10 mouse cellular contexts compared by ENCODE assay signal in genomic region chr16:23135421-23136149, GRCm38 (mm10). TPM values are rescaled to one million over a fixed set of nuclear protein-coding genes. Genes with fewer than 3 reads are reported as not detected.
DNase-seq lines count a peak whose midpoint lies in the region; ATAC-seq lines count a peak whose summit lies in the region.
"Had no signal": no experiment of that assay in that cellular context is flagged by ENCODE, and none has a peak within 500 bp of the region (broad histone marks: within the 10 kb centered on the region; RNA-seq: fewer than 3 reads in every experiment).

No protein-coding gene starts in this region.

- 23% methylated on average over 11 of the region's 11 CpGs for WGBS in kidney, embryonic 14.5 days
- WGBS in lung, embryonic 15.5 days: 20% methylated on average over 11 of the region's 11 CpGs

- no peaks in the 10 kb centered on the region for H3K9me3 ChIP-seq in kidney, embryonic 14.5 days (ENCODE audit: control insufficient read depth, low read length)
- H3K9me3 ChIP-seq in lung, embryonic 15.5 days: no peaks in the 10 kb centered on the region
- H3K9me3 ChIP-seq: embryonic facial prominence, embryonic 15.5 days; midbrain, embryonic 12.5 days had no signal

- H3K27me3 ChIP-seq in kidney, embryonic 14.5 days (ENCODE audit: control insufficient read depth, insufficient read depth, low read length): no peaks in the 10 kb centered on the region
- no peaks in the 10 kb centered on the region for H3K27me3 ChIP-seq in lung, embryonic 15.5 days
- H3K27me3 ChIP-seq: embryonic facial prominence, embryonic 15.5 days; midbrain, embryonic 12.5 days had no signal

- H3K4me3 ChIP-seq in kidney, embryonic 14.5 days (ENCODE audit: low read length): no peak overlapping the region
- H3K4me3 ChIP-seq in lung, embryonic 15.5 days: no peak overlapping the region
- H3K4me3 ChIP-seq: embryonic facial prominence, embryonic 15.5 days; midbrain, embryonic 12.5 days had no signal

- H3K36me3 ChIP-seq in kidney, embryonic 14.5 days (ENCODE audit: control insufficient read depth, insufficient read depth, low read length): no peaks in the 10 kb centered on the region
- H3K36me3 ChIP-seq in lung, embryonic 15.5 days: no peaks in the 10 kb centered on the region
- H3K36me3 ChIP-seq: embryonic facial prominence, embryonic 15.5 days; midbrain, embryonic 12.5 days had no signal

- DNase-seq in kidney, adult 11 months: no peak
- DNase-seq in ES-CJ7 (ENCODE audit: low read depth, low spot score): peak; percentile 55
- peak; percentile 36 for DNase-seq in yolk sac, embryonic 10.5 days (ENCODE audit: low spot score)
- no peak for DNase-seq in adrenal gland, adult 2 months
- no peak for DNase-seq in left cerebral cortex, adult 11 months (ENCODE audit: low spot score)

- H3K4me2 ChIP-seq in kidney, embryonic 14.5 days (replicated peaks; ENCODE audit: low read depth, low read length): no peak overlapping the region
- 0 out of 2 replicates have a peak overlapping the region, but pooled peaks have one; percentile 18 for H3K4me2 ChIP-seq in lung, embryonic 15.5 days
- H3K4me2 ChIP-seq: embryonic facial prominence, embryonic 15.5 days; midbrain, embryonic 12.5 days had no signal

- 0 out of 2 replicates have a peak, but pooled peaks have one; percentile 43 for ATAC-seq in kidney, embryonic 14.5 days (ENCODE audit: low FRiP score, low TSS enrichment)
- ATAC-seq in common myeloid progenitor, adult 5-6 weeks (replicated peaks; ENCODE audit: low read depth, poor library complexity, severe bottlenecking): peak; percentile 61
- ATAC-seq in lung, embryonic 15.5 days (ENCODE audit: borderline replicate concordance, extremely low read depth, low FRiP score, low TSS enrichment): no peak

- H3K27ac ChIP-seq in kidney, embryonic 14.5 days (ENCODE audit: low read depth, low read length): no peak overlapping the region
- H3K27ac ChIP-seq in lung, embryonic 15.5 days: no peak overlapping the region
- H3K27ac ChIP-seq: embryonic facial prominence, embryonic 15.5 days; midbrain, embryonic 12.5 days had no signal

- H3K4me1 ChIP-seq in kidney, embryonic 14.5 days (ENCODE audit: control insufficient read depth, insufficient read depth, low read length): no peaks in the 10 kb centered on the region
- H3K4me1 ChIP-seq in lung, embryonic 15.5 days: no peaks in the 10 kb centered on the region
- H3K4me1 ChIP-seq: embryonic facial prominence, embryonic 15.5 days; midbrain, embryonic 12.5 days had no signal

- H3K9ac ChIP-seq in kidney, embryonic 14.5 days (ENCODE audit: low read depth, low read length): no peak overlapping the region
- no peak overlapping the region; the same call in 1 of the 2 replicates for H3K9ac ChIP-seq in lung, embryonic 15.5 days
- H3K9ac ChIP-seq: embryonic facial prominence, embryonic 15.5 days; midbrain, embryonic 12.5 days had no signal

RNA-seq across cellular contexts. Expression of gene Rfc4, which starts 8.0 kb away (rescaled TPM):
- polyA plus RNA-seq in kidney, embryonic 14.5 days (2014; fragmentation: Nextera tagmentation; extraction: Ambion mirVana): 146 and 188 TPM in 2 replicates
- 67.1 and 71.7 TPM in 2 replicates for total RNA-seq in common myeloid progenitor, adult 5-6 weeks (2017)
- polyA plus RNA-seq in lung, embryonic 15.5 days (2015; fragmentation: Nextera tagmentation; extraction: Ambion mirVana): 135 and 138 TPM in 2 replicates
- total RNA-seq in adrenal gland, adult 2 months (2021): 1 to 10 TPM; 3.4 to 7.8 TPM
- not detected in 2 replicates for polyA plus RNA-seq in adrenal gland, adult 2 months (2012; rRNA removed)

RNA-seq across cellular contexts. Expression of gene Adipoq, which starts 10.8 kb away (rescaled TPM):
- polyA plus RNA-seq in kidney, embryonic 14.5 days (2014; fragmentation: Nextera tagmentation; extraction: Ambion mirVana): not detected in 2 replicates
- not detected in 2 replicates for total RNA-seq in common myeloid progenitor, adult 5-6 weeks (2017)
- polyA plus RNA-seq in lung, embryonic 15.5 days (2015; fragmentation: Nextera tagmentation; extraction: Ambion mirVana): 0.19 TPM in 1 of 2 replicates, not detected in the other
- total RNA-seq in adrenal gland, adult 2 months (2021): 100 to 1,000 TPM; 337 to 708 TPM
- 138 and 239 TPM in 2 replicates for polyA plus RNA-seq in adrenal gland, adult 2 months (2012; rRNA removed)
- polyA plus RNA-seq: midbrain, embryonic 12.5 days had no signal

RNA-seq across cellular contexts. Expression of gene Eif4a2, which starts 28.3 kb away (rescaled TPM):
- 215 and 226 TPM in 2 replicates for polyA plus RNA-seq in kidney, embryonic 14.5 days (2014; fragmentation: Nextera tagmentation; extraction: Ambion mirVana)
- 830 and 874 TPM in 2 replicates for total RNA-seq in common myeloid progenitor, adult 5-6 weeks (2017)
- polyA plus RNA-seq in lung, embryonic 15.5 days (2015; fragmentation: Nextera tagmentation; extraction: Ambion mirVana): 202 and 203 TPM in 2 replicates
- 100 to 1,000 TPM; 474 to 617 TPM for total RNA-seq in adrenal gland, adult 2 months (2021)
- 24.3 and 27.9 TPM in 2 replicates for polyA plus RNA-seq in adrenal gland, adult 2 months (2012; rRNA removed)

Comparison
In these comparisons a context has a peak if more than half of its experiments do, and no peak if none do; other contexts are left out.
1. DNase-seq: peak in ES-CJ7 (single experiment) and yolk sac, embryonic 10.5 days (single experiment); none in kidney, adult 11 months (single experiment), adrenal gland, adult 2 months (single experiment) and left cerebral cortex, adult 11 months (single experiment).
2. RNA of gene Rfc4, which starts 8.0 kb away (polyA plus RNA-seq): 146 to 188 TPM in kidney, embryonic 14.5 days and 135 to 138 TPM in lung, embryonic 15.5 days; not detected in adrenal gland, adult 2 months; every median in the first group is over 100 times any median in the second.
3. RNA of gene Adipoq, which starts 10.8 kb away (polyA plus RNA-seq): 138 to 239 TPM in adrenal gland, adult 2 months; 0.19 TPM in lung, embryonic 15.5 days and not detected in kidney, embryonic 14.5 days; every median in the first group is over 100 times any median in the second.